Mouse (Mus musculus) limb, embryonic 12.5 days (tissue): ENCODE data around the gene Efhd2. TPM values are rescaled to one million over a fixed set of nuclear protein-coding genes. Genes with fewer than 3 reads are reported as not detected.

ENCODE experiments used
- ATAC-seq: fragments of 200-750 bp; cut with Nextera tagmentation; 2 replicates; pipeline ENCODE4 v1.8.0; 2017; ENCODE audit warnings: low read depth, moderate TSS enrichment; ENCODE audit not compliant: insufficient number of reproducible peaks, insufficient read depth, low FRiP score, low TSS enrichment
- H3K27ac ChIP-seq: fragments of 300-500 bp; sonication (generic); 2 replicates; pipeline ENCODE4 v1.5.1; 2016; ENCODE audit warnings: mild to moderate bottlenecking, moderate library complexity
- H3K27me3 ChIP-seq: fragments of 300-500 bp; sonication (generic); 2 replicates; pipeline ENCODE4 v1.6.1; 2016; ENCODE audit warnings: mild to moderate bottlenecking, moderate library complexity
- H3K36me3 ChIP-seq: fragments of 300-500 bp; sonication (generic); 2 replicates; pipeline ENCODE4 v1.6.1; 2016; ENCODE audit warnings: mild to moderate bottlenecking, moderate library complexity
- H3K4me1 ChIP-seq: fragments of 300-500 bp; sonication (generic); replicated peaks from 2 replicates; pipeline ENCODE4 v1.6.1; 2016
- H3K4me2 ChIP-seq: fragments of 300-500 bp; sonication (generic); 2 replicates; pipeline ENCODE4 v1.6.1; 2016; ENCODE audit warnings: mild to moderate bottlenecking, moderate library complexity
- H3K4me3 ChIP-seq: fragments of 300-500 bp; sonication (generic); replicated peaks from 2 replicates; pipeline ENCODE4 v1.5.1; 2016; ENCODE audit warnings: mild to moderate bottlenecking
- H3K9ac ChIP-seq: fragments of 300-500 bp; sonication (generic); replicated peaks from 2 replicates; pipeline ENCODE4 v1.6.1; 2016; ENCODE audit warnings: mild to moderate bottlenecking, moderate library complexity
- H3K9me3 ChIP-seq: fragments of 300-500 bp; sonication (generic); 2 replicates; pipeline ENCODE4 v1.6.1; 2016; ENCODE audit warnings: mild to moderate bottlenecking, moderate library complexity
- WGBS: fragments of 180-500 bp; shearing (Covaris S2); methylation state at CpG from one replicate; pipeline ENCODE4 v1.1.7; 2016; 5-methylcytosine and 5-hydroxymethylcytosine counted together
- polyA plus RNA-seq: library from polyadenylated mRNA; unstranded; fragments of >200 nt; fragmentation: Nextera tagmentation; extraction: Ambion mirVana; gene quantifications from 2 replicates; pipeline ENCODE4 v1.2.1, GENCODE M21; 2016

Efhd2 gene
- polyA plus RNA-seq: 48.4 and 48.7 TPM in 2 replicates

DNA sequence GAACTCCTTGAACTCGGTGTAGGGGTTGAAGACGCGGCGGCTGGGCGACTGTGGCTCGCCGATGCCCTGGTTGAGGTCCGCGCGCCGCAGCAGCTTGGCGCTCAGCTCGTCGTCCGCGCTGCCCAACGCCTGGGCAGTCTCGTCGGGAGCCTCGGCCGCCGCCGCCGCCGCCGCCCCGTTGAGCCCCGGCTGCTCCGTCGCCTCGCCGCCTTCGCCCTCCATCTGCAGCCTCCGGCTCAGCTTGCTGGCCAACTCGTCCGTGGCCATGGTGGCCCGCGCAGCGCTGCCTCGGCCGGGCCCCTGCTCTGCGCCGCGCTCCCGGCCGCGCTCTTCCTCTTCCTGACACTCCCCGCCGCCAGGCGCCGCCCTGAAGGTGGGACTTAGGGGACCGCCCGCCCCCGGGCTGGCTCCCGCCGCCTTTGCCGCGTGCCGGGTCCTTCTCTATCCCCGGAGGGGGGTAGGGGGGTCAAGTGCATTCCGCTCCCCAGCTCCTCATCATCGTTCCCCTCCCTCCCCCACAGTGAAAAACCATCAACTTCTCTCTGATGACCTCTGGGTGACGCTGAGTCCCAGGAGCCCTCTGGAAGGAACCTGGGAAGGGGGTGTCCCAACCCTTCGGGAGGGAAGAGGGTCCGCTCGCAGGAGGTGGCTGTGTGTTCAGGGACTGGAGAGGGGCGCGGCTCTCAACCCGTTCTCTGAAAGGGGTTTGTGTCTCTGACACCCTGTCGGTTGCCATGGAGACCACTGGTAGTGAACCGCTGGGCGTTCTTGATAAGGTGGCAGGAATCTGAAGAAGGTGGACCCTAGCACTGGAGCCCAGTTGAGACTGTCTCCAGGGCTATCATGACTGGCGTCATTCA lies at the start of gene Efhd2:
Efhd2 (minus strand) TSS at position 320 of the 860 bp plus-strand sequence.
- peak; percentile 78 for ATAC-seq
- Histone ChIP-seq H3K27ac (no peak within 1 kb of the TSS), H3K9ac (peak within 1 kb of the TSS; percentile 79), H3K36me3 (no peaks in the 10 kb centered on the region), H3K4me3 (peak within 1 kb of the TSS; percentile 73), H3K9me3 (no peaks in the 10 kb centered on the region), H3K4me1 (peaks cover 36% of the 10 kb centered on the region), H3K4me2 (peak within 1 kb of the TSS; percentile 97), H3K27me3 (peaks cover 38% of the 10 kb centered on the region)
- WGBS: under 1% methylated on average over 73 of the region's 73 CpGs

DNA sequence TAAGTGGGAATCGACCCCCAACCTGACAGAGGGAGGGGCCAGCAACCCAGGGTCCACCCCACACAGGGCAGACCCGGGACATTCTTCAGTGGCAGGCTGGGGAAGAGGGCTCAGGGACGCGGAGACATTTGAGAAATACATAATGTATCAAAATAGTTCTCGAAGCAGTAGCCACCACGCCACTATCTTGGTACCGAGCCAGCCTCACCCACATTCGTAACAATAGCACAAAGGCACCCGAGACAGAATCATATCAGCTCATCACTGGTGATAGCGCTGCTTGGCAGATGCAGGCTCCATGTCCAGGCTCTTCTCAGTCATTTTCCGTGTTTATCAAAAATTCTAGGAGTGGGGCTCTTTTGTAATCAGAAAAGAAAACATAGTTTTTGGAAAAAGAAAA lies 49.2 kb upstream of the Efhd2 start:
- no peaks in the 10 kb centered on the region for H3K36me3 ChIP-seq
- no peaks in the 10 kb centered on the region for H3K9me3 ChIP-seq
- H3K27ac ChIP-seq: no peak overlapping the region
- no peak overlapping the region for H3K4me3 ChIP-seq
- 0 out of 2 replicates have a peak, but pooled peaks cover 13% of the 10 kb centered on the region for H3K4me1 ChIP-seq
- H3K9ac ChIP-seq: no peak overlapping the region
- H3K27me3 ChIP-seq: no peaks in the 10 kb centered on the region
- ATAC-seq: no peak
- 91% methylated on average over 11 of the region's 11 CpGs for WGBS
- H3K4me2 ChIP-seq: no peak overlapping the region

DNA sequence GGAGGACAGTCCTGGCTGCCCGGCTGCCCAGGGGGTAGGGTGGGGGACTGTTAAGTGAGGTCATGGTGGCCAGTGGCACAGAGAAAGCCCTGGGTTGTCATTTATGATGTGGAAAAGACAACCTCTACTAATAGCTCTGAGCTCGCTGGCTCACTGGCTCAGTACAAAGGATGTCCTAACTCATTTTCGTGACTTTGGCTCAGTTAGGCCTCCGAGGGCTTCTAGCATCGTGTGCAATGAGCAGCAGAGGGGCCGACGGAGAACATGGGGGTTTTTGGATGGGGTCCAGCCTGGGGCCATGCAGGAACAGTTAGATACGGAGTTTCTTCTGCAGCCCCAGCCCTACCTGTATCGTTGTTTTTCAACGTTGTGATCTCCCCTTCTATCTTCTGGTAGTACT lies 45.7 kb upstream of the Efhd2 start:
- no peak overlapping the region for H3K9ac ChIP-seq
- 0 out of 2 replicates have a peak, but pooled peaks cover 6% of the 10 kb centered on the region for H3K4me1 ChIP-seq
- H3K4me3 ChIP-seq: no peak overlapping the region
- WGBS: 92% methylated on average over 10 of the region's 10 CpGs
- no peaks in the 10 kb centered on the region for H3K27me3 ChIP-seq
- no peak overlapping the region for H3K4me2 ChIP-seq
- H3K9me3 ChIP-seq: no peaks in the 10 kb centered on the region
- no peak overlapping the region for H3K27ac ChIP-seq
- ATAC-seq: no peak
- no peaks in the 10 kb centered on the region for H3K36me3 ChIP-seq

GRCm38 (mm10) chr4:141917735-141918419 lies 43.2 kb upstream of the Efhd2 start:
- H3K9me3 ChIP-seq: no peaks in the 10 kb centered on the region
- no peak overlapping the region for H3K9ac ChIP-seq
- no peaks in the 10 kb centered on the region for H3K27me3 ChIP-seq
- ATAC-seq: no peak
- WGBS: 56% methylated on average over 7 of the region's 7 CpGs
- H3K36me3 ChIP-seq: no peaks in the 10 kb centered on the region
- H3K27ac ChIP-seq: no peak overlapping the region
- peaks cover 5% of the 10 kb centered on the region; the same call in 1 of the 2 replicates for H3K4me1 ChIP-seq
- no peak overlapping the region for H3K4me2 ChIP-seq
- H3K4me3 ChIP-seq: no peak overlapping the region

DNA sequence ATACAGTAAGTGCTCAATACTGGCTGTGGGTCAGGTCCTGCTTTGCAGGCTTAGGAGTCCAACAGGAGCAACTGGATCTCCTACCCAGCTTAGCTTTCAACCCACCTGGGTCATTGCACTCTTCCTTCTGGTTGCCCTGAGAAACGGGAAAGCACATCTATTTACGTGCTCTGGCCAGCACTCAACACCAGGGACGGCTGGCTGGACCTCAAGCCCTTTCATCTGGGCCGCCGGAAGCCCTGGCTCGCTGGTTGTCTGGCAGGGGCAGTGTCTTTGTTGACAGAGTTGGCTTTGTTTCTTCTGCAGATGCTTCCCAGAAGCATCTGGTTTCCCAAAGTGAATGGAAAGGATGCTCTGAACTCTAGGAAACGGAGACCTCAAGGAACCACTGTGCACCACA lies 39.3 kb upstream of the Efhd2 start:
- WGBS: 28% methylated on average over 7 of the region's 7 CpGs
- no peaks in the 10 kb centered on the region for H3K9me3 ChIP-seq
- no peak overlapping the region for H3K4me2 ChIP-seq
- no peak overlapping the region for H3K27ac ChIP-seq
- ATAC-seq: no peak
- H3K9ac ChIP-seq: no peak overlapping the region
- no peaks in the 10 kb centered on the region for H3K27me3 ChIP-seq
- H3K4me1 ChIP-seq: no peaks in the 10 kb centered on the region; the same call in 1 of the 2 replicates
- no peak overlapping the region for H3K4me3 ChIP-seq
- no peaks in the 10 kb centered on the region for H3K36me3 ChIP-seq

DNA sequence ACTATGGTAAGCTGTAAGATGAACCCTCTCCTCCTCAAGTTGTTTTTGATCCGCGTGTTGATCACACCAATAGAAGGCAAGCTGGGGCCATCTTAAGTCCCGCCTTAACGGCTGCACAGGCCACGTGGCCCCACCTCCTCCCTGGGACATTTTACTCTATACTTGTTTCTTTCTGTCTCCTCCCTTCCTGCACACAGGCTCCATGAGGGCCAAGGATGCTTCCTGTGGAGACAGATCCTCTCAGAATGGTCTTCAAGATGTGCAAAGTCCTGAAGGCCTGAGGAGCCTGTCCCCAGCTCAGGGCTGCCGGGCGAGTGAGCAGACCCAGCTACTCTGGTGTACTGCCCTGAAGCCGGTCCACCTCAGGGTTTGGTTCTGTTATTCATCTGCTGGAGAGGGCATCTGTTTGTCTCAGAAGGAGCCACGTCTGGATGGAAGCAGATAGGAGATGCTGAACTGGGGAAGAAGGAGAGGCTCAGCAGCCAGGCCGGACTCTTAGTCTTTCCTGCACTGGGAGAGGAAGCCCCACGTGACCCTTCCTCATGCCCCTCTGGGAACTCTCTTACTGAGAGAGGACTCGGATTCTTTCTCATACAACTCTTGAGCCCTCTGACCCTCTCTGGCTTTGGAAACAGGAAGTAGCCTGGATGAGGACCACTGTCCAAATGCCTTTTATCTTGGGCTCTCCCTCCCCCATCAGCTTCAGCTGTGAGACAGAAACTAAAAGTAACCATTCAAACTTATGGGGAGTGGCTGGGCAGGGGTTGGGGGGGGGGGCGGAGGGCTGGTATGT lies 38.7 kb upstream of the Efhd2 start:
- Histone ChIP-seq H3K36me3 (no peaks in the 10 kb centered on the region), H3K4me1 (no peaks in the 10 kb centered on the region; the same call in 1 of the 2 replicates), H3K9me3 (no peaks in the 10 kb centered on the region), H3K9ac (no peak overlapping the region), H3K27me3 (no peaks in the 10 kb centered on the region), H3K4me2 (no peak overlapping the region), H3K4me3 (no peak overlapping the region), H3K27ac (no peak overlapping the region)
- no peak for ATAC-seq
- WGBS: 63% methylated on average over 13 of the region's 13 CpGs

- Histone ChIP-seq H3K4me1 (peaks cover 16% of the 10 kb centered on the region), H3K27ac (no peak overlapping the region), H3K36me3 (no peaks in the 10 kb centered on the region), H3K9ac (no peak overlapping the region), H3K4me3 (no peak overlapping the region), H3K4me2 (no peak overlapping the region), H3K27me3 (no peaks in the 10 kb centered on the region; the same call in 1 of the 2 replicates), H3K9me3 (no peaks in the 10 kb centered on the region)
- ATAC-seq: no peak
- 79% methylated on average over 9 of the region's 9 CpGs for WGBS
These were observed 30.0 kb upstream of the Efhd2 start for GRCm38 (mm10) chr4:141904710-141905109.

DNA sequence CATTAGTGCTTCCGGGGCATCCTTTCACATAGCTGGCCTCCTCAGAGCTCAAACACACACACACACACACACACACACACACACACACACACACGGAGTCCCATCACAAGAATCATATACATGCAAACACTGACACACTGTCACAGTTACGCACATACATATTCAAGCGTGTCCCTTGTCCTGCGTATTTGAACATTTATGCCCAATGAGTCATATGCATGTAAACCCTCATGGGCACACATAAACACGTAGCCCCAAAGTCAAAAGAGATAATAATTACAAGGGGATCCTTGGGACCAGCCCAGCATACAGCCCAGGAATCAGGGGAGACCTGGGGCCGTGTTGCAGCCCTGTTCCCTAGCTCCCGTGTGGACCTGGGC lies 27.7 kb upstream of the Efhd2 start:
- H3K9ac ChIP-seq: no peak overlapping the region
- 90% methylated on average over 8 of the region's 8 CpGs for WGBS
- H3K4me1 ChIP-seq: peaks cover 17% of the 10 kb centered on the region

GRCm38 (mm10) chr4:141901711-141902478 lies 27.2 kb upstream of the Efhd2 start:
- WGBS: 64% methylated on average over 17 of the region's 17 CpGs
- no peak for ATAC-seq
- no peaks in the 10 kb centered on the region for H3K36me3 ChIP-seq
- H3K4me1 ChIP-seq: peaks cover 17% of the 10 kb centered on the region
- no peak overlapping the region for H3K9ac ChIP-seq
- H3K4me2 ChIP-seq: no peak overlapping the region
- no peaks in the 10 kb centered on the region; the same call in 1 of the 2 replicates for H3K27me3 ChIP-seq
- H3K4me3 ChIP-seq: no peak overlapping the region
- H3K9me3 ChIP-seq: no peaks in the 10 kb centered on the region
- H3K27ac ChIP-seq: no peak overlapping the region

More for the DNA sequence above, 27.7 kb upstream of the Efhd2 start:
- no peak for ATAC-seq
- Histone ChIP-seq H3K27ac (no peak overlapping the region), H3K27me3 (no peaks in the 10 kb centered on the region; the same call in 1 of the 2 replicates), H3K4me3 (no peak overlapping the region), H3K9me3 (no peaks in the 10 kb centered on the region), H3K4me2 (no peak overlapping the region), H3K36me3 (no peaks in the 10 kb centered on the region)

DNA sequence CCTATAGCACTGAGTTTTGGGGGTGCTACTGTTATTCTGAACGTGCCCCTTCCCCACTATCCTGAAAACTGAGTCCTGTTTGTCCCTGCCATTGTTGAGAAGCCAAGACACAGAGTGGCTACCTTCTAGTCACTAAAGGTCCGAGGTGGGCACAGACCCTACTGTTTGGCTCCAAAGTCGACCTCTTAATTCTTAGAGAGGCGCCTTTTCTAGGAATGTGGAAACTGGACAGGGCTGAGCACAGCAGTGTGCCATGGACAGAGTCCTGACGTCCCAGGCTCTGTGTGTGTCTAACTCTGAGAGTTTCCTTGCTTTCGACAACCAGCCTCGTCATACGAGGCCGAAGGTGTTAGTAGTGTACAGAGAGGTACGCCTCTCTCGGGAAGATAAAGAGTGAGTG lies 25.7 kb upstream of the Efhd2 start:
- peak overlapping the region; percentile 23; the same call in 1 of the 2 replicates for H3K27ac ChIP-seq
- no peak overlapping the region for H3K4me3 ChIP-seq
- no peak overlapping the region for H3K4me2 ChIP-seq
- H3K27me3 ChIP-seq: no peaks in the 10 kb centered on the region; the same call in 1 of the 2 replicates
- H3K9me3 ChIP-seq: no peaks in the 10 kb centered on the region
- no peak for ATAC-seq
- no peak overlapping the region for H3K9ac ChIP-seq
- H3K4me1 ChIP-seq: peaks cover 17% of the 10 kb centered on the region
- H3K36me3 ChIP-seq: no peaks in the 10 kb centered on the region
- 71% methylated on average over 11 of the region's 11 CpGs for WGBS
